Mouse (Mus musculus): ENCODE results near the gene Ghdc. TPM values are rescaled to one million over a fixed set of nuclear protein-coding genes. Genes with fewer than 3 reads are reported as not detected.
A peak's percentile ranks its signal among the peaks of the same experiment; 100 is the strongest.

Gene Ghdc
- polyA plus RNA-seq, 2 experiments: 3.7 to 12.1 TPM

DNA sequence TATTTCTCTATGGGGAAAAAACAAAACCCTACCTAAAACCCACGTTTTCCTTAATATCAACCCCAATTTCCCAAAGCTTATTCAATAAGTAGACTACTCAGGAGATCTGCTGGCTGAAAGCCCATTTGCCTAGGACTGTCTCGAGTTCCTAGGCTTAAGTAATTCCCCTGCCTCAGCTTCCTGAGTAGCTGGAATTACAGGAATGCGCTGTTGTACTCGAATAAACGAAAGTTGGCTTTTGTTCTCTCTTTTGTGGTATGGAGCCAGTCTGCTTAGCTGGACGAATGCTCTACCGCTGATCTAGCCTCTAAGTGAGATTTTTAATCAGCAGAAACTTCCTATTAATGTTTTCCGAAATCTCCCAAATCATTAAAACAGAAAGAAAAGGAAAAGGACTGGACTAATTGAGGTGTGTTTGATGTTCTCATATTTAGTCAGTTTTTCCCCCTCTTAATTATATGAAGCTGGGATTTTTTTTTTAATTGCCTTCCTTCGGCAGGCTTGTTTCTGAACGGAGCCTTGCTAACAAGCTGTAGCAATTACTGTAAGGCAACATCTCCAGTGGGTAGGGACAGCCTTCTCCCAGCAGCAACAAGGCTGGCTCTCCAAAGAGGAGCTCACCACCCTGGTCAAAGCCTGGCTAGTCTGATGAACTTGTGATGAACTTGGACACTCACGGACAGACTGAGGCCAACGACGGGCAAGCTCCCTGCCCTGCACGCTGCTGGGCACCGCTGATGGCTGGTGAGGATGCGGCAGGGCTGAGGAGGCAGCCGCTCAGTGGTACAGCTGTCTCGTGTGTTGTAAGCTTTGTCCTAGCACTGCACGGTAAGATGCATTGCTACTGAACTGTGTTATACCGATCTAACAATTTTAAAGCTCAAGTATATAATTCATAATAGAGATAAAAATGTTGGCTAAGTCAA lies 35.9 kb upstream of the Ghdc start:
- no peak overlapping the region for H3K4me3 ChIP-seq (replicated peaks; ENCODE audit: low read length)
- 0 out of 2 replicates have a peak, but pooled peaks cover 4% of the 10 kb centered on the region for H3K9me3 ChIP-seq (ENCODE audit: control insufficient read depth, low read length)
- DNase-seq (ENCODE audit: low spot score) (peak; percentile 25), ATAC-seq (ENCODE audit: low FRiP score, low read depth) (no peak)
- H3K27ac ChIP-seq (replicated peaks; ENCODE audit: low read depth, low read length): no peak overlapping the region
- 55% methylated on average over 20 of the region's 20 CpGs for WGBS
- no peaks in the 10 kb centered on the region for H3K27me3 ChIP-seq (ENCODE audit: control insufficient read depth, insufficient read depth, low read length)
- no peak for TF ChIP-seq POLR2A (IDR thresholded peaks at IDR 0.05; ENCODE audit: borderline replicate concordance, extremely low read depth, insufficient read depth, insufficient read length)
- peaks cover 3% of the 10 kb centered on the region for H3K4me1 ChIP-seq (ENCODE audit: control insufficient read depth, insufficient read depth, low read length)
- H3K9ac ChIP-seq (ENCODE audit: low read depth, low read length, severe bottlenecking): no peak overlapping the region
- H3K4me2 ChIP-seq (replicated peaks; ENCODE audit: low read depth, low read length, severe bottlenecking): no peak overlapping the region
- peaks cover 31% of the 10 kb centered on the region for H3K36me3 ChIP-seq (ENCODE audit: control insufficient read depth, insufficient read depth, low read length)

DNA sequence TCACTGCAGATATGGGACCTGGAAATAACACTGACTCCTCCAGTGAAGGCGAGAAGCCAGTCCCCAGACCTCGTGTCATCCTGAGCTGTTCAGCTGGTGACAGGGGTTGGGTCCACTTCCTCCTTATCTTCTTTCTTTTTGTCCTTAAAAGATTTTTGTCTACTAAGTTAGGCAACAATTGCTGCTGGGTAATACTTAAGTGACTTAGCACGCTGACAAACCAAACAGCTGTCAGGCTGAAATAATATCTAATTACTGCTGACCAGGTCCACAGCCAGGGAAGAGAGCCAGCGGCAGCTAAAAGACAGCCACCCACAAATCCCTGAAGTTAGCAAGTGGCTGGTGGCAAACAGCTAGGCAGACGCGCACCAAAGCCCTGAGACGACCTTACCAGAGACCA lies 34.8 kb upstream of the Ghdc start:
- no peak overlapping the region for H3K4me3 ChIP-seq (replicated peaks; ENCODE audit: low read length)
- TF ChIP-seq POLR2A (IDR thresholded peaks at IDR 0.05; ENCODE audit: borderline replicate concordance, extremely low read depth, insufficient read depth, insufficient read length): no peak
- H3K4me2 ChIP-seq (replicated peaks; ENCODE audit: low read depth, low read length, severe bottlenecking): no peak overlapping the region
- no peaks in the 10 kb centered on the region for H3K27me3 ChIP-seq (ENCODE audit: control insufficient read depth, insufficient read depth, low read length)
- no peak overlapping the region for H3K9ac ChIP-seq (ENCODE audit: low read depth, low read length, severe bottlenecking)
- peaks cover 42% of the 10 kb centered on the region for H3K36me3 ChIP-seq (ENCODE audit: control insufficient read depth, insufficient read depth, low read length)
- 71% methylated on average over 7 of the region's 7 CpGs for WGBS
- DNase-seq (ENCODE audit: low spot score) (peak; percentile 42), ATAC-seq (ENCODE audit: low FRiP score, low read depth) (no peak)
- no peak overlapping the region for H3K27ac ChIP-seq (replicated peaks; ENCODE audit: low read depth, low read length)
- H3K4me1 ChIP-seq (ENCODE audit: control insufficient read depth, insufficient read depth, low read length): peaks cover 3% of the 10 kb centered on the region
- 0 out of 2 replicates have a peak, but pooled peaks cover 4% of the 10 kb centered on the region for H3K9me3 ChIP-seq (ENCODE audit: control insufficient read depth, low read length)

DNA sequence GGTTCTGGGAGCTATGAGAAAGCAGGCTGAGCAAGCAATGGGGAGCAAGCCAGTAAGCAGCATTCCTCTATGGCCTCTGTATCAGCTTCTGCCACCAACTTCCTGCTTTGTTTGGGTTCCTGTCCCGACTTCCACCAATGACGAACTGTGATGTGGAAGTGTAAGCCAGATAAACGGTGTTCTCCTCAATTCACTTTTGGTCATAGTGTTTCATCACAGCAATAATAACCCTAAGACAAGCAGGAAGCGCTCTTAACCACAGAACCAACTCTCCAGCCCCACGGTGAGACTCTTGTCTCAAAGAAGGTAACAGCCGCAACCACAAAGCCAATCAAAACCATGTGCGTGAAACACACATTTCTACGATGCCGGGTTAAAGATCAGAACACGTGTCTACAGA lies 33.7 kb upstream of the Ghdc start:
- Histone ChIP-seq H3K9me3 (ENCODE audit: control insufficient read depth, low read length) (0 out of 2 replicates have a peak, but pooled peaks cover 4% of the 10 kb centered on the region), H3K27me3 (ENCODE audit: control insufficient read depth, insufficient read depth, low read length) (no peaks in the 10 kb centered on the region), H3K4me2 (replicated peaks; ENCODE audit: low read depth, low read length, severe bottlenecking) (no peak overlapping the region), H3K9ac (ENCODE audit: low read depth, low read length, severe bottlenecking) (no peak overlapping the region), H3K4me1 (ENCODE audit: control insufficient read depth, insufficient read depth, low read length) (no peaks in the 10 kb centered on the region; the same call in 1 of the 2 replicates), H3K27ac (replicated peaks; ENCODE audit: low read depth, low read length) (no peak overlapping the region), H3K4me3 (replicated peaks; ENCODE audit: low read length) (no peak overlapping the region), H3K36me3 (ENCODE audit: control insufficient read depth, insufficient read depth, low read length) (peaks cover 51% of the 10 kb centered on the region)
- 90% methylated on average over 10 of the region's 10 CpGs for WGBS
- no peak for ATAC-seq (ENCODE audit: low FRiP score, low read depth)
- DNase-seq (ENCODE audit: low spot score): no peak
- TF ChIP-seq POLR2A (IDR thresholded peaks at IDR 0.05; ENCODE audit: borderline replicate concordance, extremely low read depth, insufficient read depth, insufficient read length): no peak

DNA sequence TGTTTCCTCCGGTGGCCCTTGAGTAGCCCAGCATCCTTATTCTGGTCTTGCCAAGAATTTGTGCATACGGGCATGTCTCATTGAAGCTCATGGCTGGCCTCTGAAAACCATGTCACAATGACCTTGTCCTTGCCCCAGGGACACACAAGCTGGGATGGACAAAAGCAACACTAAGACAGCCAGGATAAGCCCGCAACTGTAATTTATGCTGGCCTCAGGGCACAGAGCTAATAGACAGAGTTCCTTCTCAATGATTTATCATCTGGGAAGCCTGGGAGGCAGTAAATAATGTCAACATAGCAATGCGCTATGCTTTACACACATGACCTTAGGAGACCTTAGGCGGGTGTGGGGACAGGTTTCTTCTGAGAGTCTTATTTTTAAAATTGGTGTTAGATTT lies 28.7 kb upstream of the Ghdc start:
- TF ChIP-seq POLR2A (IDR thresholded peaks at IDR 0.05; ENCODE audit: borderline replicate concordance, extremely low read depth, insufficient read depth, insufficient read length): no peak
- WGBS: 71% methylated on average over 5 of the region's 5 CpGs
- no peak overlapping the region for H3K4me3 ChIP-seq (replicated peaks; ENCODE audit: low read length)
- no peak for ATAC-seq (ENCODE audit: low FRiP score, low read depth)
- H3K36me3 ChIP-seq (ENCODE audit: control insufficient read depth, insufficient read depth, low read length): peaks cover 68% of the 10 kb centered on the region
- no peak for DNase-seq (ENCODE audit: low spot score)
- no peak overlapping the region for H3K9ac ChIP-seq (ENCODE audit: low read depth, low read length, severe bottlenecking)
- 0 out of 2 replicates have a peak, but pooled peaks cover 3% of the 10 kb centered on the region for H3K9me3 ChIP-seq (ENCODE audit: control insufficient read depth, low read length)
- no peaks in the 10 kb centered on the region for H3K4me1 ChIP-seq (ENCODE audit: control insufficient read depth, insufficient read depth, low read length)
- no peaks in the 10 kb centered on the region for H3K27me3 ChIP-seq (ENCODE audit: control insufficient read depth, insufficient read depth, low read length)
- H3K4me2 ChIP-seq (replicated peaks; ENCODE audit: low read depth, low read length, severe bottlenecking): no peak overlapping the region
- no peak overlapping the region for H3K27ac ChIP-seq (replicated peaks; ENCODE audit: low read depth, low read length)

DNA sequence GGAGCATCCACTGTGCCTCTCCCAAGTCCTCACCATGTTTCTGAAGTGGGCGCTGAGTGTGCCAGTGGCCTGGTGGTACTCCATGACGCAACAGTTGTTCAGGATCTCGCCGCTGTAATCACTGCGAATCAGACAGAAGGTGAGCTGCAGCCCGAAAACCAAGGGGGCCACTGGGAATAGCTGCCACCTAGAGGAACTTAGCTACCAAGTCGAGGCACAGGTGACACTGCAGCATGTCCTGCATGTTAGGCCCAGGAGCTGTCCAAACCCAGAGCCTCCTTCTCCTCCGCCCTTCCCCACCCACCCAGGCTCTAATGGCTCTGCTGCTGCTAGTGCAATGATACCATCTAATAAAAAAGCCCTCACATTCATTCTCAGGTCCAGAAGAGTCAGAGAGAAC lies 25.8 kb upstream of the Ghdc start:
- H3K27me3 ChIP-seq (ENCODE audit: control insufficient read depth, insufficient read depth, low read length): no peaks in the 10 kb centered on the region
- ATAC-seq (ENCODE audit: low FRiP score, low read depth) (no peak), DNase-seq (ENCODE audit: low spot score) (no peak)
- TF ChIP-seq POLR2A (IDR thresholded peaks at IDR 0.05; ENCODE audit: borderline replicate concordance, extremely low read depth, insufficient read depth, insufficient read length): no peak
- H3K36me3 ChIP-seq (ENCODE audit: control insufficient read depth, insufficient read depth, low read length): peaks cover 41% of the 10 kb centered on the region
- no peaks in the 10 kb centered on the region for H3K4me1 ChIP-seq (ENCODE audit: control insufficient read depth, insufficient read depth, low read length)
- no peak overlapping the region for H3K4me2 ChIP-seq (replicated peaks; ENCODE audit: low read depth, low read length, severe bottlenecking)
- 67% methylated on average over 8 of the region's 8 CpGs for WGBS
- no peak overlapping the region for H3K9ac ChIP-seq (ENCODE audit: low read depth, low read length, severe bottlenecking)
- H3K27ac ChIP-seq (replicated peaks; ENCODE audit: low read depth, low read length): no peak overlapping the region
- H3K4me3 ChIP-seq (replicated peaks; ENCODE audit: low read length): no peak overlapping the region
- H3K9me3 ChIP-seq (ENCODE audit: control insufficient read depth, low read length): no peaks in the 10 kb centered on the region

All from limb, embryonic 14.5 days (tissue).